Mouse (Mus musculus) left cerebral cortex, postnatal 14 days (tissue): ENCODE data around the gene Casq1. TPM values are rescaled to one million over a fixed set of nuclear protein-coding genes. Genes with fewer than 3 reads are reported as not detected.

Experiments
- DNase-seq, 2 experiments: peaks; one replicate each; pipeline ENCODE4 v3.0.0; 2021 to 2022; ENCODE audit warnings: low spot score in 2 of 2, mixed read lengths in 1 of 2
- intact Hi-C: fragments of 180-260 bp; cut with DNase I; formaldehyde crosslinking; loops from one replicate; pipeline ENCODE4 v1.15.1; 2025
- total RNA-seq, 2 experiments: library from RNA; stranded (reverse); gene quantifications; 2 replicates each; pipeline ENCODE4 v1.2.3; 2021

Casq1 gene
- total RNA-seq, 2 experiments from 2014 or later = 0.55 TPM; not detected in 1

DNA sequence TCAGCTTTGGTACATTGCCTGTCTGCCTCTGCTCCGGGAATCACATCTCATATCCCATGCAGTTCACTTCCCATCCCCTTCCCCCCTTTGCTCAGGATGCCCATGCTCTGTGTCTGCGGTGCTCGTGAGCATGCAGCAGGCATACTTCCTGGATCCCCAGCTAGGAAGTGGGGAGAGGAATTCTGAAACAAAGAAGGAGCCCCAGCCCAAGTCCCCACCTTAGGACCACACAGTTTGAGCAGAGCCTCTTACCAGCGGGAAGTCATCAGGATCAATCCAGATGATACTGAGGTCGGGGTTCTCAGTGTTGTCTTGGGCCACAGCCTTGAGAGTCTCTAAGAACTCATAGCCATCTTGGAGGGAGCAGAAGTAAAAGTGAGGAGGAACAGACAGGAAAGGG, 6.9 kb downstream of the Casq1 start:
- no peak for DNase-seq
- intact Hi-C loops = no loop called here

DNA sequence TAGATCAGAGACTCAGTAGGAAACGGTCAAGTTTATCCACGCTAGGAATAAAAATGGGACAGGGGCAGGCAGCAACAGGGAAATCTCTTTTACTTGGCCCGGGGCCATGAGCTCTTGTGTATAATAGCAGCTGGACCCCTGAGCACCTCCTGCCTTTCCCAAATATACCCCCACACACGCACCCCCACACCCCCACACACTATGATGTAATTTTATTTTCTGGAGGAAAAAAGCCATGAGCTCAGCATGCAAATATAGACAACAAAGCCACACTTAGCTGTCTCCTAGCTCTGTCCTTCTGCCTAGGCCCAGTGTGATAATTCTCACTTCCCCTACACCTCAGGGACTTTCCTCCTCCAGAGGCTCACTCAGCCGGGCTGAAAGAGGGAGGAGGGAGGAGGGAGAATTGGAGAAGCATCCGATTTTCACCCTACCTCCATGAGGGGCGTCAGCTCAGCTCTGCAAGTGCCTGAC, 12.5 kb downstream of the Casq1 start:
- intact Hi-C loops = no loop called here
- peak; percentile 55 to 65 for DNase-seq

- intact Hi-C loops = no loop called here
- DNase-seq = peak; percentile 78 to 85
Observed at GRCm38 (mm10) chr1:172206141-172206917, 13.3 kb downstream of the Casq1 start, which contains the start of gene Pea15a. Pea15a (minus strand) TSS chr1:172206804.

DNA sequence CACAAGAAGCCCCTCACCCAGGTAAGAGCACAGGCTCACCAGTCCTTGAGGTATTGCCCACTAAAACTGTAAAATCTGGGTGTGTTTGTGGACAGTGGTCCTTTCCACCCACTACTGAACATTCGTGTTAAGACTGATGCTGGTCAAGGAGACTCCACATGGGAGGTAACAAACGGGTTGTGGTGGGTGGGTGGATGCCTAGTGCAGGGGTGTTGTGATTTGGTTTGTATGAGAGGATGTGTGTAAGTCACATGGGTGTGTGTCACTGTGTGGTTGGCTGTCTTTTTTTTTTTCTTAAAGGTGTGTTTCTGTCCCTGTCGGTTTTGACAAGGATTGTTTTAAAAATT, 14.0 kb downstream of the Casq1 start:
- intact Hi-C loops = loop anchor here (2.0 kb wide), 1 partner anchor 107 kb away; no protein-coding TSS in a partner anchor
- DNase-seq = peak in 1 of 2 experiments; percentile 78

GRCm38 (mm10) chr1:172204814-172205740, 14.6 kb downstream of the Casq1 start:
- intact Hi-C loops = loop anchor here (2.0 kb wide), 1 partner anchor 108 kb away; no protein-coding TSS in a partner anchor
- DNase-seq = no peak

DNA sequence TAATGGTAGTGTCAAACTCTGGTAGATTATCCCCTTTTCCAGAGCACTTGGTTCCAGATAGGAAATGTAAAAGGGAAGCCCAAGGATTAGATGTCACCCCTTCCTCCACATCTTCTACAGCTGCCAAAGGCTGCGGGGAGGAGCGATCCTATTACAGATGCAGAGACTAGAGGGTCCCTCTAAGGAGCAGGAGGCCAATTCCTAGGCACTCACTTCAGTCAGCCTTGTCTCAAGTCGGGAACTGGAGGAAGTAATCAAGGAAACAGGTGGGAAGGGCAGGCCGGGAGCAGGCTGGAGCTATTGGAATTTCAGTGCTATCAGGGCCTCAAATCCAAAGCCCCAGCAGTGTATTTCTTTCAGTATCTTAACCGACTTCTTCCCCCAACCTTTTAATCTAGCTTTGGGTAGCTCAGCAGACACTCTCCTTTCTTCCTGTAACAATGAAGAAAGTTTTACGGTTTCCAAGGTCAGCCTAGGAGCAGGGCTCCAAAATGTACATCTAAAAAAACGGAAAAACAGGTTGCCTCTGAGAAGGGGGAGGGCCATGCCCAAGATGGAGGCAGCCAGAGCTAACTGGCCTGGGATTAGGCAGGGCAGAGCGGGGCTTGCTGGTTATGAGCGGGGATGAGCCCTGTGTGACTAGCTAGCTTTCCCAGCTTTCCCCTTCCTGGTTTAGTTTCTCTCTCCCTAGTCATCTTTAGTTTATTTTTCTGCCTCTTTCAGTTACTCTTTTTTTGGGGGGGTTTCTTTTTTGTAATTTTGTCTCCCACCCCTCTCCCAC, 15.4 kb downstream of the Casq1 start:
- no peak for DNase-seq
- intact Hi-C loops = loop anchor here (2.0 kb wide), 1 partner anchor 109 kb away; no protein-coding TSS in a partner anchor

DNA sequence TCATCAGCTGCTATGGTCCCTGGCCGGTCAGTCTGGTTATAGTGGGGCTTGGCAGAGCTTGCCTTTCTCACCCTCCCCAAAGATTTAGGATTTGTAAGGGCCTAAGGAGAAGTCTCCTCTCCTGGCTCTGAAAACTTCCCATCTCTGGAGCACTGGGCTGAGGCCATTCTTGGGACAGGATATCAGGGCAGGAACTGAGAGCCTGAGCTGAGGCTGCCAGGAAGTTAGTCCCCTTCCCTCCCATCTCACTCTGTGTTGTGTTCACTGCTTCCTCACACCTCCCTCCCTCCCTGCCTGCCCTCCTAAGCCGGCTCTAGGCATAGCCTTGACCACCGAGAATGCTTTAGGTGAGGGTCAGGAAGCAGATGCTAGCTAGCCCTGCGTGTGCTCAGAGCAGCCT, 16.1 kb downstream of the Casq1 start:
- DNase-seq = no peak
- intact Hi-C loops = no loop called here

DNA sequence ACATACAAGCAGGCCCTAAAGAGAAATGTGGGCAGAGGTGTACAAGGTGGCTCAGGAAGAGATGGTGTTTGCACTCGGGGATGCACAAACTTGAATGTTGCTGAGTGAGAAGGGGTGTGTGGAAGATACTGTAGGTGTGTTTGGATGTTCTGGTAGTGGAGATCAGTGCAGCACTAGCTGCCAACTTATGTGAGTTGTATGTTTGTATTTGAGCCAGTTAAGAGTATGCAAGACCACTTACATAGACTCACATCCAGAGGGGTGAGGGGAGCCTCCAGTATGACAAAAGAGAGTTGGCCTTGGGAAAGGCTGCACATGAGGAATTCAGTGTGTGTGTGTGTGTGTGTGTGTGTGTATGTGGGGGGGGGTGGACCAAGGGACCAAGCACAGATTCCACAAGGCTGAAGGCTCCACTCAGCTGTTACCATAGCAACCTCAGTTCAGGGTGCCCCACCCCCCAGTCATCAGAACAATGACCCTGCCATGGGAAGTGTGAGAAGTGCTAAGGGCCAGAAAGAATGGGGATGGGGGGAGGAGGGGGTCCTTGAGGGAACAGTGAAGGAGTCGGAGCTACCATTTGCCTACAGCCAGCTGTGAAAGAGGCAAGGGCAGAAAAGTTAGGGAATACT, 16.7 kb downstream of the Casq1 start:
- intact Hi-C loops = no loop called here
- peak in 1 of 2 experiments; percentile 62 for DNase-seq

DNA sequence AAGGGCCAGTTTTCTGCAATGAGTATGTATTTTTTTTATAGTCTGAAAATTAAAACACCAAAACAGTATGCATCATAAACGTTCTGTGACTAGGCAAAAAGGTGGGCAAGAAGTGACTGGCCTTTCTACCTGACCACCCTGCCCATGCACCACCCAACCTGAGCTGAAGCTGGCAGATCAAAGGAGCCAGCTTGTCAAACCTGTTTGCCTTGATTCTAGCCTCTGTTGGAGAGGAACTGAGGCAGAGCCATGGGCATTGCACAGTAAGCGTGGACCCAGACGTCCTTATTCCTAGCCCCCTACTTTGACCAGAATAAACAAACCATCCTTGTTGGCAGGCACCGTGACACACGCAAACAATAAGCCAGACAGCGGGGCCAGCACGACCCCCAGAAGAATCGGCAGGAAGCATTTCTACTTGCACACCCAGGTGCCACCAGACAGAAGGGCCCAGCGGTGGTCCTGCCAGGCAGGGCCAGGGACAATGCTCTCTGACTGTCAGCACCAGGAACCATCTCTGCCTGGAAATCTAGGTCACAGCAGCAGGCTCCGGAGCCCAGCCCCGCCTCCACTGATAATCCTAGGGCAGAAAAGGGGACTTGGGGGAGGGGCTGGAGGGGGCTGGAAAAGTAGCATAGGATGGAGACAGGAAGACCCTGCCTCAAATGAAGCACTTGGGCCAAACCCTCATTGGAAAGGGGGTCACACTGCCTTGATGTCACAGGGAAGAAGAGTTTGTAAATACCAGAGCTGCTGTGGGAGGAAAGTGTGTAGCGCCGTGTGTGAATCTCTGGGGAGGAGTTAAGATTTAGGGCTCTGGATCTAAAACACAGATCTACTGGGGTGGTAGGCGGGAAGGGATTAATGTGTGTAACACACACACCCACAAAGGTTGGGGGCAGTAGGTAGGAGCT, 17.4 kb downstream of the Casq1 start:
- no peak for DNase-seq
- intact Hi-C loops = no loop called here

DNA sequence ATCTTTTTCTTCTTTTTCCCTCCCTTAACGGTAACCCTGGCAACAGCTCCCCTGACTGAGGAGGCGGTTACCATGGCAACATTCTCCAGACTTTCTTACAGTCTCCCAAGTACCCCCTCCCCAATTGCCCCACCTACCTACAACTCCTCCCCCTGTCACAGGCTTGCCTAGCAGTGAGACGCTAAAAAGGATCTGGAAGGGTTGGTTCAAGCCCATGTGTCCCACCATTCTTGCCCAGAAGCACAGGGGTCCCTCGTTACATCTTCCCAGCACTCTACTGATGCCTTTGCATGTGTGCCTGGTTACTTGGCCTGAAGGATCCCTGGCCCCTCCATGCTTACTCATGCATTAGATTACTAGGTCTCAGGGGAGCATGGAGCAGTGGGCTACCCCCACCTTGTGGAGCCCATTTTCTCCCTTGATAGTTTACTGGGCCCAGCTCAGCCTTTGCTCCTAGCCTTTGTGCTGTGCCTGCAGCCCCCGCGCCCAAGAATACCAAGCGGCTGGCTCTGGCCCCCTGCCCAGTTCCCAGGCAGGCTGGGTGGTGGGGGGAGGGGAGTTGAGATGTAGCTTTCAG, 18.7 kb downstream of the Casq1 start:
- DNase-seq = peak; percentile 84 to 92
- intact Hi-C loops = no loop called here

- intact Hi-C loops = no loop called here
- no peak for DNase-seq
Observed at GRCm38 (mm10) chr1:172200161-172200560, 19.5 kb downstream of the Casq1 start.

DNA sequence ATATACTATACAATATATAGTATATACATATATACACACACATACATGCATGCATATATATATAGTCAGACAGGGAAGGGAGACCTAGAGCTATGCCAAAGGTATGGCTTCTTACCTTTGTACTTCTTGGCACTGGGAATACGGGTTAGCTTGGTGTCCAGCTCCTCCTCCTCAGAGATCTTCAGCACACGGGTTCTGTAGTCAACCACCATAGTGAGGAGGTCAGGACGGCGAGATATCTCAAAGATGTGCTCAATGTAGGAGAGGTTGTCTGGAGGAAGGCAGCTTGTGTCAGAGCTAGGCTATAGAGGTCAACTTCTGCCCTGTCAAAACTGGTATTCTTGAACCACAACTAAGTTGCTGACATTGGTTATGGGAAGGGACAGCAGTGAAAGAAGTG, 20.7 kb downstream of the Casq1 start:
- DNase-seq = no peak
- intact Hi-C loops = no loop called here

- DNase-seq = no peak
- intact Hi-C loops = no loop called here
Observed at GRCm38 (mm10) chr1:172198316-172198715, 21.4 kb downstream of the Casq1 start.

- no peak for DNase-seq
- intact Hi-C loops = no loop called here
Observed at GRCm38 (mm10) chr1:172197851-172198250, 21.8 kb downstream of the Casq1 start.

GRCm38 (mm10) chr1:172197146-172197545, 22.5 kb downstream of the Casq1 start:
- DNase-seq = no peak
- intact Hi-C loops = no loop called here

DNA sequence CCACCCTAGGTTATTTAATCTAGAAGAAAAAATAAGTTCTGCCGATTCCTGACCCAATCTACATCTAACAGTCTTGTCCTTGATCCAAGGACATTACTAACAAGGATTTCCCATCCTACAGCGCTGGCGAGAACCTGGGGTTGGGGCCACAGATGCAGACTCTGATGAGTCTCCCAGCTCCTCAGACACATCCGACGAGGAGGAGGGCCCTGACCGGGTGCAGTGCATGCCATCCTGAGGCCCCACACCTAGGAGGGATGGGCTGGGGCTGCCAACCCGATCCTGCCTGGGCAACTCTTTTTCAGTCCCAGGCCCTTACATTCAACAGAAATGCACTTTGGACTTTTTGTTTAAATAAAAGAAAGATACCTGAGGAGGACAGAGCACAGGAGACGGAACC, 25.2 kb downstream of the Casq1 start:
- no peak for DNase-seq
- intact Hi-C loops = no loop called here

DNA sequence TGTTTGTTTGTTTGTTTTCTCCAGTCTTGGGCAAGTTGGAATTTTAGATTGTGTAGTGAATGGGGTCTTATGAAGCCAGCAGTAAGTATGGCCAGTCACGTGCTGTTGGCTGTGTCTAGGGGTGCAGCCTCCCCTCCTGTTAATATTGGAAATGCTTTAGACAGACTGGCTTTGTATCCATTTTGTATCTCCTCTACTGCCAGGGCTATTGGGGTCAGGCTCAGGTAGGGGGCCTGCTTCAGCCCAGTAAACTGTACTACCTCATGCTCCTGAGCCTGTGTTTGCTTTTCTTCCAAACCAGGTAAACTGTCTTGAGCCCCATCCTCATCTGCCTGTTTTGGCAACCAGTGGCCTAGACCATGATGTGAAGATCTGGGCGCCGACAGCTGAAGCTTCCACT, 27.5 kb downstream of the Casq1 start:
- no peak for DNase-seq
- intact Hi-C loops = no loop called here

- DNase-seq = no peak
- intact Hi-C loops = no loop called here
Observed at GRCm38 (mm10) chr1:172191578-172191977, 28.1 kb downstream of the Casq1 start.
